Mouse (Mus musculus) embryonic facial prominence, embryonic 14.5 days (tissue): ENCODE measurements around the gene Mcat. TPM values are rescaled to one million over a fixed set of nuclear protein-coding genes. Genes with fewer than 3 reads are reported as not detected.
A peak's percentile ranks its signal among the peaks of the same experiment; 100 is the strongest.

Source experiments
- ATAC-seq: fragments of 200-750 bp; cut with Nextera tagmentation; 2 replicates; pipeline ENCODE4 v1.8.0; 2017; ENCODE audit warnings: low read depth, moderate number of reproducible peaks, moderate TSS enrichment
- DNase-seq: peaks from one replicate; pipeline ENCODE4 v3.0.0-alpha.2; 2015; ENCODE audit warnings: low spot score
- H3K27ac ChIP-seq: fragments of 300-500 bp; sonication (generic); replicated peaks from 2 replicates; pipeline ENCODE4 v1.5.1; 2014; ENCODE audit warnings: low read depth, mild to moderate bottlenecking, low read length, moderate library complexity
- H3K27me3 ChIP-seq: fragments of 300-500 bp; sonication (generic); replicated peaks from 2 replicates; pipeline ENCODE4 v1.6.1; 2014; ENCODE audit warnings: low read length; ENCODE audit not compliant: control insufficient read depth, insufficient read depth
- H3K36me3 ChIP-seq: fragments of 300-500 bp; sonication (generic); 2 replicates; pipeline ENCODE4 v1.6.1; 2014; ENCODE audit warnings: low read length, mixed read lengths; ENCODE audit not compliant: control insufficient read depth, insufficient read depth
- H3K4me1 ChIP-seq: fragments of 300-500 bp; sonication (generic); 2 replicates; pipeline ENCODE4 v1.6.1; 2014; ENCODE audit warnings: antibody characterized with exemption, low read length; ENCODE audit not compliant: control insufficient read depth, insufficient read depth
- H3K4me2 ChIP-seq: fragments of 300-500 bp; sonication (generic); 2 replicates; pipeline ENCODE4 v1.6.1; 2014; ENCODE audit warnings: low read depth, mild to moderate bottlenecking, low read length, moderate library complexity, mixed read lengths
- H3K4me3 ChIP-seq: fragments of 300-500 bp; sonication (generic); 2 replicates; pipeline ENCODE4 v1.5.1; 2014; ENCODE audit warnings: low read depth, mild to moderate bottlenecking, low read length
- H3K9ac ChIP-seq: fragments of 300-500 bp; sonication (generic); 2 replicates; pipeline ENCODE4 v1.6.1; 2014; ENCODE audit warnings: low read depth, mild to moderate bottlenecking, low read length, moderate library complexity, mixed read lengths
- H3K9me3 ChIP-seq: fragments of 300-500 bp; sonication (generic); 2 replicates; pipeline ENCODE4 v1.6.1; 2016; ENCODE audit warnings: low read length; ENCODE audit not compliant: control insufficient read depth
- WGBS: fragments of 180-500 bp; shearing (Covaris S2); extraction: QIAGEN DNeasy Blood & Tissue Kit; methylation state at CpG from one replicate; pipeline ENCODE4 v1.1.7; 2014; 5-methylcytosine and 5-hydroxymethylcytosine counted together
- polyA plus RNA-seq: library from polyadenylated mRNA; unstranded; fragments of >200 nt; fragmentation: Nextera tagmentation; extraction: Ambion mirVana; gene quantifications from 2 replicates; pipeline ENCODE4 v1.2.1, GENCODE M21; 2014

Mcat gene
- polyA plus RNA-seq, 1 experiment from 2014 or later: 34.9 TPM

DNA sequence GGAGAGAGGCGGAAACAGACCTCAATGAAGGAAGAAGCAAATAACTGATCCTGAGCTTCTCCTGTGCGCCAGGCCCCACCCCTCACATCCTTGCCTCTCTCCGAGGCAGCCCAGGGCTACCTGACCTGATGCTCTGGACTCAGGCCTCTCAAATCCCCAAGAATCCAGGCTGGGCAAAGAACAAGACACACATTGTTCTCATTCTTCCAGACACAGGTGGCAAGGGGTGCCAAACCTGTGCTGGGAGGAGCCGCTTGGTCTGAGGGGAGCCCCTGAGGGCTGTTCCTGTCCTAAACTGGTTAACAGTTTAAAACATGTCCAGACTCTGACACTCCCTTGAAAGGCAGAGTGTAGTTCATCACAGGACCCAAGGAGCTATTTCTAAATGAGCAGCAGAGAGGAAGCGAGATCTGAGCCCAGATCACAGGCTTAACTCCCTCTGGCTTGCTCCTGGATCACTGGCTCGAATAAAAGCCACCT lies 21.2 kb upstream of the Mcat start:
- H3K27ac ChIP-seq: no peak overlapping the region
- H3K9ac ChIP-seq: no peak overlapping the region
- no peaks in the 10 kb centered on the region for H3K4me1 ChIP-seq
- ATAC-seq (no peak), DNase-seq (no peak)
- H3K36me3 ChIP-seq: peaks cover 89% of the 10 kb centered on the region
- WGBS: 82% methylated on average over 6 of the region's 6 CpGs
- H3K27me3 ChIP-seq: no peaks in the 10 kb centered on the region
- no peak overlapping the region for H3K4me3 ChIP-seq
- no peaks in the 10 kb centered on the region for H3K9me3 ChIP-seq
- no peak overlapping the region for H3K4me2 ChIP-seq

GRCm38 (mm10) chr15:83583419-83584156 lies 20.0 kb upstream of the Mcat start:
- Histone ChIP-seq H3K36me3 (peaks cover 96% of the 10 kb centered on the region), H3K27ac (no peak overlapping the region), H3K4me3 (no peak overlapping the region), H3K27me3 (no peaks in the 10 kb centered on the region), H3K9ac (no peak overlapping the region), H3K4me2 (no peak overlapping the region), H3K9me3 (no peaks in the 10 kb centered on the region), H3K4me1 (no peaks in the 10 kb centered on the region)
- WGBS: 63% methylated on average over 7 of the region's 8 CpGs
- DNase-seq (no peak), ATAC-seq (no peak; the same call in 1 of the 2 replicates)

- H3K4me2 ChIP-seq: no peak overlapping the region
- no peak overlapping the region for H3K9ac ChIP-seq
- no peak overlapping the region for H3K4me3 ChIP-seq
- 49% methylated on average over 4 of the region's 4 CpGs for WGBS
- H3K9me3 ChIP-seq: no peaks in the 10 kb centered on the region
- no peak overlapping the region for H3K27ac ChIP-seq
- no peaks in the 10 kb centered on the region for H3K27me3 ChIP-seq
- ATAC-seq: peak; percentile 42; the same call in 1 of the 2 replicates
- DNase-seq: peak; percentile 55
- no peaks in the 10 kb centered on the region for H3K4me1 ChIP-seq
- peaks cover 96% of the 10 kb centered on the region for H3K36me3 ChIP-seq
These were observed 19.3 kb upstream of the Mcat start for GRCm38 (mm10) chr15:83582931-83583330.

DNA sequence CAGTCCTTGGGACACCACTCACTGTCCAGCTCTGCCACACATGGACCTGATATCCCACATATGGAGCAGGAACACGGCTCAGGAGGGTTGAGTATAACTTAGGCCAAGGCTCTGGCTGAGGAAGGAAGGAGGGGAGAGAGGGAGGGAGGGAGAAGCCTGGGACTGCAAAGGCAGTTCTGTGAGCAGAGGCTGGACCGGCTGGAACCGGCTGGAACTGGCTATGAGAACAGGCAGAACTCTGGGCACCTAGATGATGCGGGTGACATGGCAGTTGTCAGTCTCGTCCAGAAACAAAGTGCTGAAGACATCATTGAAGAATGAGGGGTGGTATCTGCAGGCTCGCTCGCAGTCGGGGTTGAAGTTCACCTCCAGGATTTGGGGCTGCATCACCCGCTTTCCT lies 13.1 kb upstream of the Mcat start:
- WGBS: 88% methylated on average over 9 of the region's 9 CpGs
- H3K27ac ChIP-seq: no peak overlapping the region
- DNase-seq: no peak

GRCm38 (mm10) chr15:83575543-83575942 lies 12.0 kb upstream of the Mcat start:
- WGBS: 93% methylated on average over 8 of the region's 8 CpGs
- Histone ChIP-seq H3K27ac (no peak overlapping the region), H3K4me2 (no peak overlapping the region), H3K4me1 (no peaks in the 10 kb centered on the region), H3K27me3 (no peaks in the 10 kb centered on the region), H3K4me3 (no peak overlapping the region), H3K9me3 (no peaks in the 10 kb centered on the region), H3K9ac (no peak overlapping the region), H3K36me3 (peaks cover 65% of the 10 kb centered on the region)
- ATAC-seq: no peak
- DNase-seq: no peak

More for the DNA sequence above, 13.1 kb upstream of the Mcat start:
- Histone ChIP-seq H3K4me1 (no peaks in the 10 kb centered on the region), H3K36me3 (peaks cover 76% of the 10 kb centered on the region), H3K27me3 (no peaks in the 10 kb centered on the region), H3K9ac (no peak overlapping the region), H3K9me3 (no peaks in the 10 kb centered on the region), H3K4me3 (no peak overlapping the region), H3K4me2 (no peak overlapping the region)
- ATAC-seq: no peak

DNA sequence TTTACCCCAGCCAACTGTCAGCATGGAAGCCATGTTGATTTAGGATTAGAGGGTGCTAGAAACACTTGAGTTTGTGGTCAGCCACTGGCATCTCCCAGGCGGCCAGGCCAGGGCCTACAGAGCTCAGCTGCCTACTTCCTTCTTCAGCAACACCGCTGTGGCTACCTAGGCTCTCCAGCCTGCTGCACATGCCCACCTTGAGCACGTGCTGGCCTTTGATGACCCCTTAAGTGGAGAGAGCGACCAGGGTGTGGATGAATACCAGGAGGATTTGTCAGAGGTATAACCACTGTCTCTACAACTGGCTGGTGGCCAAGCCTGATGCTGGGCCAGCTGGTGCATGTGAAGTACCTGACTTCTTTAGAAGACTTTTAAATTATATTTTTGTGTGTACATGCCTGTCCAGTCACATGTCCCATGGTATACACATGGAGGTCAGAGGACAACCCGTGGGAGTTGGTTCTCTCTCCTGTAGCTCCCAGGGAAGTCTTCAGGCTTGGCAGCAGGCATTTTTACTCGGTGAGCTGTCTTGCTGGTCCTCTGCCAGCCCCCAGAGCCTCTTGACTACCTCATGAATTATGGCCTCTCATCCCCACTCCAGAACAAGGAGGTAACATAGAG lies 11.3 kb upstream of the Mcat start:
- Histone ChIP-seq H3K27me3 (no peaks in the 10 kb centered on the region), H3K4me2 (no peak overlapping the region), H3K4me3 (no peak overlapping the region), H3K4me1 (no peaks in the 10 kb centered on the region), H3K36me3 (peaks cover 58% of the 10 kb centered on the region), H3K9me3 (no peaks in the 10 kb centered on the region), H3K27ac (no peak overlapping the region), H3K9ac (no peak overlapping the region)
- DNase-seq (no peak), ATAC-seq (no peak)
- 77% methylated on average over 6 of the region's 6 CpGs for WGBS

GRCm38 (mm10) chr15:83573606-83574005 lies 10.0 kb upstream of the Mcat start:
- Histone ChIP-seq H3K4me1 (no peaks in the 10 kb centered on the region), H3K9ac (no peak overlapping the region), H3K4me2 (no peak overlapping the region), H3K4me3 (no peak overlapping the region), H3K9me3 (no peaks in the 10 kb centered on the region), H3K27me3 (no peaks in the 10 kb centered on the region), H3K36me3 (peaks cover 46% of the 10 kb centered on the region), H3K27ac (no peak overlapping the region)
- ATAC-seq (no peak), DNase-seq (no peak)
- WGBS: 96% methylated on average over 12 of the region's 12 CpGs

GRCm38 (mm10) chr15:83572132-83572531 lies 8.5 kb upstream of the Mcat start:
- DNase-seq (no peak), ATAC-seq (no peak)
- 82% methylated on average over 4 of the region's 4 CpGs for WGBS
- no peak overlapping the region for H3K4me2 ChIP-seq
- H3K36me3 ChIP-seq: peaks cover 31% of the 10 kb centered on the region
- H3K27ac ChIP-seq: no peak overlapping the region
- H3K9me3 ChIP-seq: no peaks in the 10 kb centered on the region
- no peak overlapping the region for H3K4me3 ChIP-seq
- H3K4me1 ChIP-seq: no peaks in the 10 kb centered on the region
- H3K9ac ChIP-seq: no peak overlapping the region
- H3K27me3 ChIP-seq: no peaks in the 10 kb centered on the region

GRCm38 (mm10) chr15:83571636-83572035 lies 8.0 kb upstream of the Mcat start:
- Histone ChIP-seq H3K36me3 (peaks cover 27% of the 10 kb centered on the region), H3K4me1 (no peaks in the 10 kb centered on the region), H3K27me3 (no peaks in the 10 kb centered on the region), H3K9me3 (no peaks in the 10 kb centered on the region), H3K4me3 (no peak overlapping the region), H3K27ac (no peak overlapping the region), H3K9ac (no peak overlapping the region), H3K4me2 (no peak overlapping the region)
- no peak for ATAC-seq
- WGBS: 84% methylated on average over 5 of the region's 5 CpGs
- no peak for DNase-seq
